Mouse (Mus musculus) CH12.LX (cell line): Measurements from ENCODE around the gene Klk15.

ENCODE experiments used
- CHD2 ChIP-seq: IDR thresholded peaks from 2 replicates; pipeline ENCODE4 v1.6.1; 2011; ENCODE audit warnings: low read length, improper control_type of control experiment
- CTCF ChIP-seq, 2 experiments: IDR thresholded peaks in 1 of 2; conservative IDR thresholded peaks in 1 of 2; 2 replicates each; pipeline ENCODE4 v1.5.1; 2011 to 2012; ENCODE audit warnings: low read depth in 2 of 2, low read length in 2 of 2, improper control_type of control experiment in 1 of 2, inconsistent platforms in 1 of 2, mild to moderate bottlenecking in 1 of 2, moderate library complexity in 1 of 2
- E2F4 ChIP-seq: IDR thresholded peaks from 2 replicates; pipeline ENCODE4 v1.6.1; 2011; ENCODE audit warnings: low read depth, low read length, improper control_type of control experiment; ENCODE audit not compliant: insufficient replicate concordance
- ELF1 ChIP-seq: IDR thresholded peaks from 2 replicates; pipeline ENCODE4 v1.6.1; 2014; ENCODE audit warnings: low read depth, mild to moderate bottlenecking, inconsistent platforms, low read length, improper control_type of control experiment
- ETS1 ChIP-seq: conservative IDR thresholded peaks from 2 replicates; pipeline ENCODE4 v1.6.1; 2012; ENCODE audit warnings: low read depth, mild to moderate bottlenecking, inconsistent platforms, low read length, improper control_type of control experiment, moderate library complexity
- HCFC1 ChIP-seq: IDR thresholded peaks from 2 replicates; pipeline ENCODE4 v1.6.1; 2012; ENCODE audit warnings: low read depth, mild to moderate bottlenecking, inconsistent platforms, low read length, improper control_type of control experiment
- NELFE ChIP-seq: IDR thresholded peaks from 2 replicates; pipeline ENCODE4 v1.6.1; 2011; ENCODE audit warnings: low read depth, low read length, improper control_type of control experiment
- NRF1 ChIP-seq: IDR thresholded peaks from 2 replicates; pipeline ENCODE4 v1.6.1; 2014; ENCODE audit warnings: low read depth, mild to moderate bottlenecking, inconsistent platforms, low read length, improper control_type of control experiment, moderate library complexity
- POLR2A ChIP-seq: IDR thresholded peaks from 2 replicates; pipeline ENCODE4 v1.6.1; 2011; ENCODE audit warnings: low read depth, mild to moderate bottlenecking, improper control_type of control experiment, low read length
- RCOR1 ChIP-seq: conservative IDR thresholded peaks from 2 replicates; pipeline ENCODE4 v1.6.1; 2012; ENCODE audit warnings: low read depth, mild to moderate bottlenecking, inconsistent platforms, low read length, improper control_type of control experiment
- SIN3A ChIP-seq: IDR thresholded peaks from 2 replicates; pipeline ENCODE4 v1.6.1; 2012; ENCODE audit warnings: low read length, improper control_type of control experiment, inconsistent platforms
- USF1 ChIP-seq: IDR thresholded peaks from 2 replicates; pipeline ENCODE4 v1.6.1; 2014; ENCODE audit warnings: low read depth, mild to moderate bottlenecking, inconsistent platforms, low read length, improper control_type of control experiment
- ZKSCAN1 ChIP-seq: IDR thresholded peaks from 2 replicates; pipeline ENCODE4 v1.6.1; 2012; ENCODE audit warnings: low read depth, inconsistent platforms, low read length, improper control_type of control experiment, borderline replicate concordance

DNA sequence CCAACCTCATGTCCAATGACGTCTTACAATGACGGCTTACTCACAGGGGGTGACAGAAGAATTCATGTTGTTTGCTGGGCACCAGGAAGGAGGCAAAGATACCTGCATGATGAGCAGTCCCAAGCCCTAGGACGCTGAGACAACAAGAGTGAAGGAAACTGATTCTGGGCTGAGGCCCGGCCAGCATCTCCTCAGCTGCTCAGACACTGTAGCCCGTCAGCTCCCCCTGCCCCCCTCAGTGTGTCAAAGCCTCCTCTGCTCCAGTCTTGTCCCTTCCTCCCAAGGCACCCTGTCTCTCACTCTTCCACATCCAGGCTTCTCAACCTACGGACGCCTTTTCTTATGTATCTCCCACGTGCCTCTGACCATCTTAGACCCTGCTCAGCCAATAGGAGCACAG lies 14.7 kb upstream of the Klk15 start:
- TF ChIP-seq RCOR1 (no peak), POLR2A (no peak), HCFC1 (no peak), NRF1 (no peak), CTCF (conservative IDR thresholded peaks at IDR 0.05 in 1 of 2, IDR thresholded peaks at IDR 0.05 in 1 of 2; ENCODE audit: low read depth in 2 of 2, low read length in 2 of 2) (no peak), ELF1 (no peak), ZKSCAN1 (no peak), ETS1 (no peak), E2F4 (no peak), USF1 (no peak), NELFE (no peak), CHD2 (no peak), SIN3A (no peak)
